Mouse (Mus musculus) liver, embryonic 16.5 days (tissue): Measurements from ENCODE around the gene BC035044. TPM values are rescaled to one million over a fixed set of nuclear protein-coding genes. Genes with fewer than 3 reads are reported as not detected.
"Not testable (repeated sequence)": the region's sequence is repeated elsewhere in the genome, so short reads cannot be mapped to it uniquely, and the experiment has no call there.

Experiments
- ATAC-seq: fragments of 200-750 bp; cut with Nextera tagmentation; 2 replicates; pipeline ENCODE4 v1.8.0; 2017; ENCODE audit warnings: low read depth, mild to moderate bottlenecking, moderate number of reproducible peaks, moderate library complexity
- H3K27ac ChIP-seq: fragments of 300-500 bp; sonication (generic); 2 replicates; pipeline ENCODE4 v1.5.1; 2014; ENCODE audit warnings: mild to moderate bottlenecking, low read length
- H3K27me3 ChIP-seq: fragments of 300-500 bp; sonication (generic); 2 replicates; pipeline ENCODE4 v1.6.1; 2014; ENCODE audit warnings: low read depth, low read length, mixed read lengths; ENCODE audit not compliant: control insufficient read depth, insufficient read depth
- H3K36me3 ChIP-seq: fragments of 300-500 bp; sonication (generic); 2 replicates; pipeline ENCODE4 v1.6.1; 2014; ENCODE audit warnings: mild to moderate bottlenecking; ENCODE audit not compliant: control insufficient read depth, insufficient read depth
- H3K4me1 ChIP-seq: fragments of 300-500 bp; sonication (generic); 2 replicates; pipeline ENCODE4 v1.6.1; 2014; ENCODE audit warnings: low read depth, low read length, mixed read lengths; ENCODE audit not compliant: control insufficient read depth
- H3K4me2 ChIP-seq: fragments of 300-500 bp; sonication (generic); 2 replicates; pipeline ENCODE4 v1.6.1; 2014; ENCODE audit warnings: low read depth, low read length, mixed read lengths
- H3K4me3 ChIP-seq: fragments of 300-500 bp; sonication (generic); 2 replicates; pipeline ENCODE4 v1.5.1; 2014; ENCODE audit warnings: low read depth, mild to moderate bottlenecking, low read length
- H3K9ac ChIP-seq: fragments of 300-500 bp; sonication (generic); 2 replicates; pipeline ENCODE4 v1.6.1; 2014; ENCODE audit warnings: low read depth, low read length
- H3K9me3 ChIP-seq: fragments of 300-500 bp; sonication (generic); replicated peaks from 2 replicates; pipeline ENCODE4 v1.6.1; 2016; ENCODE audit warnings: low read length; ENCODE audit not compliant: control insufficient read depth
- WGBS: fragments of 180-500 bp; shearing (Covaris S2); extraction: QIAGEN DNeasy Blood & Tissue Kit; methylation state at CpG from one replicate; pipeline ENCODE4 v1.1.7; 2014; ENCODE audit not compliant: insufficient replicate concordance; 5-methylcytosine and 5-hydroxymethylcytosine counted together
- polyA plus RNA-seq: library from polyadenylated mRNA; unstranded; fragments of >200 nt; fragmentation: Nextera tagmentation; extraction: Ambion mirVana; gene quantifications from 2 replicates; pipeline ENCODE4 v1.2.1, GENCODE M21; 2015

The BC035044 gene
- polyA plus RNA-seq, 1 experiment from 2014 or later: 6.6 TPM

- peaks cover 22% of the 10 kb centered on the region for H3K4me1 ChIP-seq
- 78% methylated on average over 5 of the region's 5 CpGs for WGBS
- no peak overlapping the region for H3K27ac ChIP-seq
- no peaks in the 10 kb centered on the region for H3K27me3 ChIP-seq
- H3K36me3 ChIP-seq: no peaks in the 10 kb centered on the region
- no peak for ATAC-seq
- no peak overlapping the region for H3K4me3 ChIP-seq
- H3K9me3 ChIP-seq: no peaks in the 10 kb centered on the region
- no peak overlapping the region for H3K4me2 ChIP-seq
- no peak overlapping the region for H3K9ac ChIP-seq
Measured at GRCm38 (mm10) chr6:128844586-128845080, 46.3 kb downstream of the BC035044 start.

DNA sequence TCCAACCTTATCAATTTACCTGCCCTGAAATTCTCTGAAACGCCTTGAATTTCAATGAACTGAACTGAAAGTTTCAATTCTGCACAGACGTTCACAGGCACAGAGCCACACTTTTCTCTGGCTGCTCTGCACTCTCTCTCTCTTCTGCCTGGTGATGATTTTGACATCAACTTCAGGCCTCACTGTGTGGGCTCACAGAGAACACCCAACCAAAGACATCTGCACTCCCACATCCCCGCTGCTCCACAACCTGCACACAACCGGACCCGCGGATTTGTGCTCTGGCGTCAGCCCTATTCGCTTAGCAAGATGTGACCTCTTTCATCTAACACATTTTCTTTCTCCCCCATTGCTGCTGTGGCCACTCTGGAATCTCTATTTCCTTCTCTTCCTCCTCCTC lies 46.8 kb downstream of the BC035044 start:
- H3K27ac ChIP-seq: no peak overlapping the region
- no peak for ATAC-seq
- no peak overlapping the region for H3K9ac ChIP-seq
- no peaks in the 10 kb centered on the region for H3K36me3 ChIP-seq
- no peaks in the 10 kb centered on the region for H3K9me3 ChIP-seq
- H3K4me2 ChIP-seq: peak overlapping the region; percentile 90
- H3K4me3 ChIP-seq: no peak overlapping the region; the same call in 1 of the 2 replicates
- H3K4me1 ChIP-seq: peaks cover 23% of the 10 kb centered on the region
- no peaks in the 10 kb centered on the region for H3K27me3 ChIP-seq
- 35% methylated on average over 8 of the region's 8 CpGs for WGBS

GRCm38 (mm10) chr6:128843479-128843992 lies 47.4 kb downstream of the BC035044 start:
- Histone ChIP-seq H3K9me3 (no peaks in the 10 kb centered on the region), H3K27me3 (no peaks in the 10 kb centered on the region), H3K9ac (peak overlapping the region; percentile 69), H3K4me1 (peaks cover 23% of the 10 kb centered on the region), H3K4me2 (peak overlapping the region; percentile 90), H3K4me3 (peak overlapping the region; percentile 76), H3K36me3 (no peaks in the 10 kb centered on the region), H3K27ac (peak overlapping the region; percentile 85)
- WGBS: 0% methylated on average over 22 of the region's 22 CpGs
- no peak for ATAC-seq

- H3K4me1 ChIP-seq: peaks cover 23% of the 10 kb centered on the region
- H3K27ac ChIP-seq: peak overlapping the region; percentile 85
- H3K36me3 ChIP-seq: no peaks in the 10 kb centered on the region
- H3K27me3 ChIP-seq: no peaks in the 10 kb centered on the region
- peak overlapping the region; percentile 77 for H3K9ac ChIP-seq
- no peaks in the 10 kb centered on the region for H3K9me3 ChIP-seq
- H3K4me3 ChIP-seq: peak overlapping the region; percentile 76
- under 1% methylated on average over 44 of the region's 44 CpGs for WGBS
- peak overlapping the region; percentile 90 for H3K4me2 ChIP-seq
- peak; percentile 62 for ATAC-seq
Measured at GRCm38 (mm10) chr6:128842945-128843478, 47.9 kb downstream of the BC035044 start.

- H3K9ac ChIP-seq: peak overlapping the region; percentile 77
- no peak for ATAC-seq
- WGBS: under 1% methylated on average over 20 of the region's 20 CpGs
Measured at GRCm38 (mm10) chr6:128842356-128842944, 48.5 kb downstream of the BC035044 start.

DNA sequence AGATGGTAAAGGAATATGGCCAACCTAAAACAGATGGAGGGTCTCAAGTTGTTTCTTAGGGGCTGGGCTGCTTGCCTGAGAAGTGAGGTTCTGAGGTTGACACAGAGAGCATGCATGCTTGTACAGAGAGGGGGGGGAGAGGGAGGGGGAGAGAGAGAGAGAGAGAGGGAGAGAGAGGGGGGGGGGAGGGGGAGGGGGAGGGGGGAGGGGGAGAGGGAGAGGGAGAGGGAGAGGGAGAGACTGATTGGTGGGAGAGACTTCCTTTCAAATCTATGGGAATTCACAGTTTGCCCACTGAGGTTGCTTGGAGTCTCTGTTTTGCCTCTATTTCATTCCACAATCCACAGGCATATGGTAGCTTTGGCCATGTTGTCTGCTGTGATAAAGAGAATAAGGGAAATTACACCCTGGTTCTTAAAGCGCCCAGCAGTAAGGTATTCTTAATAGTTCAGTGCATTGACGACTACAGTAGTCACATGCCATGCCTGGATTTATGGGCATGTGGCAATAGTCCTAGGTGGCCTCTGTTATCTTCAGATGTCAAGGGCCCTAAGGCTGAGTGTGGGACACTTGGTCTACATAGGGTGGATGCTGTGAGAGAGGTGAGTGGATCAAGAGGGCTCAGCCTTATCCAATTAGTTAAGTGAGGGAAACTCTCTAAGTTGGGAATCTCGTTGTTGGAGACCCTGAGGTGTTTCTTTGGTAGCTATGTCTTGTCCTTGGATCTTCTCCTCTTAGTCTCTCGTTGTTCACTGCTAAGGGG lies 49.4 kb downstream of the BC035044 start:
- Histone ChIP-seq H3K4me3 (no peak overlapping the region; the same call in 1 of the 2 replicates), H3K9ac (no peak overlapping the region), H3K9me3 (no peaks in the 10 kb centered on the region), H3K36me3 (no peaks in the 10 kb centered on the region), H3K27me3 (no peaks in the 10 kb centered on the region), H3K27ac (no peak overlapping the region), H3K4me1 (peaks cover 23% of the 10 kb centered on the region), H3K4me2 (peak overlapping the region; percentile 90)
- 39% methylated on average over 4 of the region's 4 CpGs for WGBS
- no peak for ATAC-seq

More at GRCm38 (mm10) chr6:128842356-128842944, 48.5 kb downstream of the BC035044 start:
- no peaks in the 10 kb centered on the region for H3K27me3 ChIP-seq
- H3K4me3 ChIP-seq: peak overlapping the region; percentile 76
- H3K4me2 ChIP-seq: peak overlapping the region; percentile 90
- H3K36me3 ChIP-seq: no peaks in the 10 kb centered on the region
- H3K9me3 ChIP-seq: no peaks in the 10 kb centered on the region
- peaks cover 23% of the 10 kb centered on the region for H3K4me1 ChIP-seq
- H3K27ac ChIP-seq: peak overlapping the region; percentile 68

GRCm38 (mm10) chr6:128840669-128841068 lies 50.3 kb downstream of the BC035044 start:
- H3K36me3 ChIP-seq, H3K27me3 ChIP-seq, H3K4me2 ChIP-seq, H3K9me3 ChIP-seq, H3K4me3 ChIP-seq, ATAC-seq, H3K9ac ChIP-seq, H3K27ac ChIP-seq: not testable (repeated sequence)
- peaks cover 28% of the 10 kb centered on the region for H3K4me1 ChIP-seq
- WGBS: 58% methylated on average over 3 of the region's 3 CpGs

DNA sequence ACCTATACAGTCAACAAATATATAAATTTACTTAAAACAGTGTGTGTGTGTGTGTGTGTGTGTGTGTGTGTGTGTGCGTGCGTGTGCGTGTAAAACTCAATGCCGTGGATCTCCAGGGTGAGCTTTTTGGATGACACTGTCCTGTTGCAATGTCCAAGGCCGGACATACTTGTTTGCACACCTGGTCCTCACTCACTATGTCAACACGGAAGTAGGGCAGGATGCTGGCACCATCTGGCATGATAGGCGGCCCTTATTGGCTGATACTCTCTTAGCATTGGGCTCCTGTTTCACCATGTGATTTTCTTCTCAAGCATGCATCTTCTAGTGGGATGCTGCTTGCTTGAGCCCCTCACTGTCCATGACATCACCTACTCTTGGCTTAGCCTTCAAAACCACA lies 51.0 kb downstream of the BC035044 start:
- Histone ChIP-seq H3K27ac (0 out of 2 replicates have a peak overlapping the region, but pooled peaks have one; percentile 31), H3K4me2 (peak overlapping the region; percentile 86), H3K27me3 (no peaks in the 10 kb centered on the region), H3K36me3 (no peaks in the 10 kb centered on the region), H3K4me3 (peak overlapping the region; percentile 77), H3K9me3 (no peaks in the 10 kb centered on the region), H3K9ac (no peak overlapping the region), H3K4me1 (peaks cover 30% of the 10 kb centered on the region)
- no peak for ATAC-seq
- 56% methylated on average over 7 of the region's 7 CpGs for WGBS
